Mouse (Mus musculus): ENCODE data around the gene Unc5c. TPM values are rescaled to one million over a fixed set of nuclear protein-coding genes. Genes with fewer than 3 reads are reported as not detected.

Unc5c gene
- 15.1 and 18.1 TPM in 2 replicates for polyA plus RNA-seq (2014; fragmentation: Nextera tagmentation; extraction: Ambion mirVana)

DNA sequence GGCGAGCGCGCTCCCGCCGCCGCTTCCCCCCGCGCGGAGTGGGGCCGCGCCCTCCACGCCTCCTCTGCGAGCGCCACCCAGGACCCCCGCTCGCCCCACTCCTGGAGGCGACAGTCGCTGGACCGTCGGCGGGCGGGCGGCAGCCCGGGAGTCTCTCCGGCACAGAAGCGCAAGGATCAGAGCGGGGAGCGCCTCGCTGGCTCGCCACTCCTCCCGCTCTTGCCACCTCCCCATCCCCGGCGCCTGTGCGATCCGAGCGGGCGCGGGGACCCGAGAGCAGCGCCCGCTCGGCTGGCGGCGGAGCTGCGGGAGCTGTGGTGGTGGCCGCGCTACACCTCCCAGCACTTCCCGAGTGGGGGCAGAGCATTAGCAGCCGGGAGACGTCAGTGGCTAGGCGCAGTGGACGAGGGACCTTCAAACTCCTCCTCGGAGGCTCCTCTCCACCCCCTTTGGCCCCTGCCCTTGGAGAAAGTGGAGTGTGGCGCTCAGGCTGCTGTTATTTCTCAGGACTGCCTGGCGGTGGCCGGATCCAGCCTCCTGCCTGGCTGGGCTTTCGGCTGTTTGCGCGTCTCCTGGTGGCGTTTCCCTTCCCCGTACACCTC is at the start of gene Unc5c:
Gene Unc5c (plus strand): TSS at position 113 of the 602 bp plus-strand sequence.
- DNase-seq (peak; percentile 86), ATAC-seq (ENCODE audit: low FRiP score, low TSS enrichment) (peak; percentile 87)
- Histone ChIP-seq H3K4me1 (ENCODE audit: control insufficient read depth, insufficient read depth, low read length) (peaks cover 15% of the 10 kb centered on the region; the same call in 1 of the 2 replicates), H3K9ac (replicated peaks; ENCODE audit: low read length) (peak within 1 kb of the TSS; percentile 84), H3K27ac (replicated peaks; ENCODE audit: low read depth, low read length) (peak within 1 kb of the TSS; percentile 94), H3K4me3 (replicated peaks; ENCODE audit: low read depth, low read length) (peak within 1 kb of the TSS; percentile 78), H3K27me3 (ENCODE audit: control insufficient read depth, insufficient read depth, low read length) (0 out of 2 replicates have a peak, but pooled peaks cover 3% of the 10 kb centered on the region), H3K9me3 (ENCODE audit: control insufficient read depth, low read length) (no peaks in the 10 kb centered on the region), H3K36me3 (ENCODE audit: control insufficient read depth, insufficient read depth, low read length) (no peaks in the 10 kb centered on the region), H3K4me2 (ENCODE audit: low read length) (peak within 1 kb of the TSS; percentile 86)
- under 1% methylated on average over 58 of the region's 61 CpGs for WGBS

DNA sequence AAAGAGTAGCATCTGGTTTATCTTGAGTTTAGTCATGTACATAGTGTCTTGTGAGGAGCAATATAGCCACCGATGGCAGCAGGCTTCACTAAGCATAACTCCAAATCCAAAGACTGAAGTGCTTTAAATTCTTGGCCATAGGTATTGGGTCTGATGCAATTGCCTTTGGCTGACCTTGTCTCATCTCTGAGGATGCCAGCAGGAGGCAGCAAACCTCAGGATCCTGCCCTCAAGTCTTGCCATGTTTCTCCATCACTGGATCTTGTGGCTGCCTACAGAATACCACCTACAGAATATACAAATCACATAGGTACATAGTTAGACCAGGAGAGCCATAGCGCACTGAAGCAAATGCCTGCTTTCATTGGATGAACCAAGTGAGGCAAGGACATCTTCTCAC is 7.5 kb upstream of the Unc5c start:
- H3K4me1 ChIP-seq (ENCODE audit: control insufficient read depth, insufficient read depth, low read length), result 0 out of 2 replicates have a peak, but pooled peaks cover 8% of the 10 kb centered on the region
- H3K27me3 ChIP-seq (ENCODE audit: control insufficient read depth, insufficient read depth, low read length), result no peaks in the 10 kb centered on the region
- H3K36me3 ChIP-seq (ENCODE audit: control insufficient read depth, insufficient read depth, low read length), result no peaks in the 10 kb centered on the region
- ATAC-seq (ENCODE audit: low FRiP score, low TSS enrichment), result no peak
- H3K27ac ChIP-seq (replicated peaks; ENCODE audit: low read depth, low read length), result no peak overlapping the region
- WGBS, result 90% methylated on average over 2 of the region's 2 CpGs
- H3K4me2 ChIP-seq (ENCODE audit: low read length), result no peak overlapping the region
- no peak for DNase-seq
- no peak overlapping the region for H3K9ac ChIP-seq (replicated peaks; ENCODE audit: low read length)
- no peaks in the 10 kb centered on the region for H3K9me3 ChIP-seq (ENCODE audit: control insufficient read depth, low read length)
- H3K4me3 ChIP-seq (replicated peaks; ENCODE audit: low read depth, low read length), result no peak overlapping the region

DNA sequence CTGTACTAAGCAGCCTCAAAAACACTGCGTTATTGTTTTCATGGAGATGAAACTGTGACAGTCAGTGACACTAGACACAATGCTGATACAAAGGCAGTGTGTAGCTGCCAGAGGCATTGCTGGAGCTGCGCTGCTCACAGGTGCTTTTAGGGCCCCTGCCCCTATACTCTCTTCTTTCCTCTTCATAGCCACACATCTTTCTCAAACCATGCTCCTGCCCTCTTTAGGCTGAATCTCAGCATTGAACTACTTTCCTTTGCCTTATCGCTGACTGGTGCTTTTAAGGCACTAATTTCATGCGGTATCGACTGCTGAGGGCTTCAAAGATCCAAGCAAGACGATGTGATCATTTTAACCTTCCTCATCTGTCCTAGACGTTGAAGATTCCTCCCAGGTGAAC is 2.5 kb upstream of the Unc5c start:
- no peak overlapping the region for H3K9ac ChIP-seq (replicated peaks; ENCODE audit: low read length)
- no peak overlapping the region for H3K4me3 ChIP-seq (replicated peaks; ENCODE audit: low read depth, low read length)
- no peak overlapping the region for H3K4me2 ChIP-seq (ENCODE audit: low read length)
- peaks cover 11% of the 10 kb centered on the region; the same call in 1 of the 2 replicates for H3K4me1 ChIP-seq (ENCODE audit: control insufficient read depth, insufficient read depth, low read length)
- H3K27ac ChIP-seq (replicated peaks; ENCODE audit: low read depth, low read length), result no peak overlapping the region
- no peak for ATAC-seq (ENCODE audit: low FRiP score, low TSS enrichment)
- no peaks in the 10 kb centered on the region for H3K36me3 ChIP-seq (ENCODE audit: control insufficient read depth, insufficient read depth, low read length)
- H3K9me3 ChIP-seq (ENCODE audit: control insufficient read depth, low read length), result no peaks in the 10 kb centered on the region
- DNase-seq, result peak; percentile 46
- 0 out of 2 replicates have a peak, but pooled peaks cover 3% of the 10 kb centered on the region for H3K27me3 ChIP-seq (ENCODE audit: control insufficient read depth, insufficient read depth, low read length)
- 53% methylated on average over 7 of the region's 7 CpGs for whole genome bisulfite sequencing

- H3K4me2 ChIP-seq (ENCODE audit: low read length), result peak overlapping the region; percentile 86
- WGBS, result under 1% methylated on average over 26 of the region's 26 CpGs
- H3K4me1 ChIP-seq (ENCODE audit: control insufficient read depth, insufficient read depth, low read length), result peaks cover 15% of the 10 kb centered on the region; the same call in 1 of the 2 replicates
- ATAC-seq (ENCODE audit: low FRiP score, low TSS enrichment), result peak; percentile 66
- H3K9ac ChIP-seq (replicated peaks; ENCODE audit: low read length), result peak overlapping the region; percentile 84
- DNase-seq, result peak; percentile 82
- peak overlapping the region; percentile 94 for H3K27ac ChIP-seq (replicated peaks; ENCODE audit: low read depth, low read length)
- no peaks in the 10 kb centered on the region for H3K9me3 ChIP-seq (ENCODE audit: control insufficient read depth, low read length)
- H3K4me3 ChIP-seq (replicated peaks; ENCODE audit: low read depth, low read length), result peak overlapping the region; percentile 78
- no peaks in the 10 kb centered on the region for H3K36me3 ChIP-seq (ENCODE audit: control insufficient read depth, insufficient read depth, low read length)
- H3K27me3 ChIP-seq (ENCODE audit: control insufficient read depth, insufficient read depth, low read length), result 0 out of 2 replicates have a peak, but pooled peaks cover 3% of the 10 kb centered on the region
These were observed 319 bp upstream of the Unc5c start for GRCm38 (mm10) chr3:141464691-141465103.

GRCm38 (mm10) chr3:141466061-141466460 is 1.0 kb downstream of the Unc5c start:
- WGBS, result 2% methylated on average over 20 of the region's 20 CpGs
- peak overlapping the region; percentile 94; the same call in 1 of the 2 replicates for H3K27ac ChIP-seq (replicated peaks; ENCODE audit: low read depth, low read length)
- no peak for ATAC-seq (ENCODE audit: low FRiP score, low TSS enrichment)

GRCm38 (mm10) chr3:141466727-141467335 is 1.8 kb downstream of the Unc5c start:
- Histone ChIP-seq H3K4me2 (ENCODE audit: low read length) (peak overlapping the region; percentile 86), H3K4me1 (ENCODE audit: control insufficient read depth, insufficient read depth, low read length) (peaks cover 14% of the 10 kb centered on the region; the same call in 1 of the 2 replicates), H3K4me3 (replicated peaks; ENCODE audit: low read depth, low read length) (peak overlapping the region; percentile 78), H3K9ac (replicated peaks; ENCODE audit: low read length) (peak overlapping the region; percentile 84; the same call in 1 of the 2 replicates), H3K9me3 (ENCODE audit: control insufficient read depth, low read length) (no peaks in the 10 kb centered on the region), H3K27ac (replicated peaks; ENCODE audit: low read depth, low read length) (peak overlapping the region; percentile 60), H3K36me3 (ENCODE audit: control insufficient read depth, insufficient read depth, low read length) (no peaks in the 10 kb centered on the region), H3K27me3 (ENCODE audit: control insufficient read depth, insufficient read depth, low read length) (0 out of 2 replicates have a peak, but pooled peaks cover 3% of the 10 kb centered on the region)
- 22% methylated on average over 3 of the region's 3 CpGs for WGBS
- no peak for ATAC-seq (ENCODE audit: low FRiP score, low TSS enrichment)
- DNase-seq, result peak; percentile 18

More at GRCm38 (mm10) chr3:141466061-141466460, 1.0 kb downstream of the Unc5c start:
- peak; percentile 72 for DNase-seq
- Histone ChIP-seq H3K4me2 (ENCODE audit: low read length) (peak overlapping the region; percentile 86), H3K9ac (replicated peaks; ENCODE audit: low read length) (peak overlapping the region; percentile 84), H3K27me3 (ENCODE audit: control insufficient read depth, insufficient read depth, low read length) (0 out of 2 replicates have a peak, but pooled peaks cover 3% of the 10 kb centered on the region), H3K9me3 (ENCODE audit: control insufficient read depth, low read length) (no peaks in the 10 kb centered on the region), H3K4me3 (replicated peaks; ENCODE audit: low read depth, low read length) (peak overlapping the region; percentile 78), H3K4me1 (ENCODE audit: control insufficient read depth, insufficient read depth, low read length) (peaks cover 15% of the 10 kb centered on the region; the same call in 1 of the 2 replicates), H3K36me3 (ENCODE audit: control insufficient read depth, insufficient read depth, low read length) (no peaks in the 10 kb centered on the region)

DNA sequence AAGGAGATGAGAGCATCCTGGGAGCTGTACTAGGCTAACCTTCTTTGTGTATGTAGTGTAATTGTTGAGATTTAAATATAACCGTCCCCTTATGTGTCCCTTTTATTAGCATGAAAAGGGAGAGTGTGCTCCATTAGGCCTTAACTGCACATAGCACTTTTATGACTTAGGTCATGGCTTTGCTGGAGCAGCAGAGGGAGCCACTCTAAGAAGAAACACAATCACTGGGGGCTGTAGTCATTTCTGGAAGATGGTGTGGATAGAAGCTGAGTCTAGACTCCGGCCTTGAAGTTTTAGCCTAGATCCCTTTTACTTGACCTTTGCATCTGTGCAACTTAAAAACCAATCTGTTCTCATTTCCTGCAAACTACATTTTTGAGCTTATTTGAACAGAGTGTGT is 4.3 kb downstream of the Unc5c start:
- DNase-seq, result peak; percentile 41
- no peak overlapping the region for H3K27ac ChIP-seq (replicated peaks; ENCODE audit: low read depth, low read length)
- no peaks in the 10 kb centered on the region for H3K36me3 ChIP-seq (ENCODE audit: control insufficient read depth, insufficient read depth, low read length)
- H3K4me3 ChIP-seq (replicated peaks; ENCODE audit: low read depth, low read length), result no peak overlapping the region
- no peaks in the 10 kb centered on the region for H3K9me3 ChIP-seq (ENCODE audit: control insufficient read depth, low read length)
- 60% methylated on average over 2 of the region's 2 CpGs for WGBS
- peaks cover 7% of the 10 kb centered on the region; the same call in 1 of the 2 replicates for H3K4me1 ChIP-seq (ENCODE audit: control insufficient read depth, insufficient read depth, low read length)
- ATAC-seq (ENCODE audit: low FRiP score, low TSS enrichment), result no peak
- H3K4me2 ChIP-seq (ENCODE audit: low read length), result peak overlapping the region; percentile 86
- H3K9ac ChIP-seq (replicated peaks; ENCODE audit: low read length), result no peak overlapping the region
- 0 out of 2 replicates have a peak, but pooled peaks cover 3% of the 10 kb centered on the region for H3K27me3 ChIP-seq (ENCODE audit: control insufficient read depth, insufficient read depth, low read length)

DNA sequence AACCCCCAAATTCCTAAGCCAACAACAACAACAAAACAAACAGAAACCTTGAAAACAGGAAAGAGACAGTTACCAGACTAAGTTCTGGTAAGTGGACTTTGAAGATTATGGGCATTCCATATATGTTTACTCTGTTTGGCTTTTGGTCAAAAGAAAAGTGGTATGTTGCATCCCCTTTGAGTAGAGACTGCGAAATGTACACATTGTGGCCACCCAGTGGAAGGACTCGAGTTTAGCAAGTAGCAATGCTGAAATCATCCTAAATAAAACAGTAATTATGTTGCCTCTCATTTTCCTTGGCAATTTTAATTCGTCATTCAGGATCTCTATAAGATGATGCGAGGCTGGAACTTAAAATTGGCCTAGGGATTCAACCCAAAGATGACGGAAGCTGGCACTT is 8.2 kb downstream of the Unc5c start:
- 88% methylated on average over 5 of the region's 5 CpGs for WGBS
- no peak for DNase-seq
- Histone ChIP-seq H3K4me1 (ENCODE audit: control insufficient read depth, insufficient read depth, low read length) (peaks cover 3% of the 10 kb centered on the region; the same call in 1 of the 2 replicates), H3K9ac (replicated peaks; ENCODE audit: low read length) (no peak overlapping the region), H3K4me3 (replicated peaks; ENCODE audit: low read depth, low read length) (no peak overlapping the region), H3K27ac (replicated peaks; ENCODE audit: low read depth, low read length) (no peak overlapping the region), H3K9me3 (ENCODE audit: control insufficient read depth, low read length) (no peaks in the 10 kb centered on the region), H3K36me3 (ENCODE audit: control insufficient read depth, insufficient read depth, low read length) (no peaks in the 10 kb centered on the region), H3K4me2 (ENCODE audit: low read length) (no peak overlapping the region), H3K27me3 (ENCODE audit: control insufficient read depth, insufficient read depth, low read length) (no peaks in the 10 kb centered on the region)
- no peak for ATAC-seq (ENCODE audit: low FRiP score, low TSS enrichment)

Measured in midbrain, embryonic 14.5 days (tissue).